Comparison of ENCODE assay signal across 8 mouse cellular contexts in the genomic region with DNA sequence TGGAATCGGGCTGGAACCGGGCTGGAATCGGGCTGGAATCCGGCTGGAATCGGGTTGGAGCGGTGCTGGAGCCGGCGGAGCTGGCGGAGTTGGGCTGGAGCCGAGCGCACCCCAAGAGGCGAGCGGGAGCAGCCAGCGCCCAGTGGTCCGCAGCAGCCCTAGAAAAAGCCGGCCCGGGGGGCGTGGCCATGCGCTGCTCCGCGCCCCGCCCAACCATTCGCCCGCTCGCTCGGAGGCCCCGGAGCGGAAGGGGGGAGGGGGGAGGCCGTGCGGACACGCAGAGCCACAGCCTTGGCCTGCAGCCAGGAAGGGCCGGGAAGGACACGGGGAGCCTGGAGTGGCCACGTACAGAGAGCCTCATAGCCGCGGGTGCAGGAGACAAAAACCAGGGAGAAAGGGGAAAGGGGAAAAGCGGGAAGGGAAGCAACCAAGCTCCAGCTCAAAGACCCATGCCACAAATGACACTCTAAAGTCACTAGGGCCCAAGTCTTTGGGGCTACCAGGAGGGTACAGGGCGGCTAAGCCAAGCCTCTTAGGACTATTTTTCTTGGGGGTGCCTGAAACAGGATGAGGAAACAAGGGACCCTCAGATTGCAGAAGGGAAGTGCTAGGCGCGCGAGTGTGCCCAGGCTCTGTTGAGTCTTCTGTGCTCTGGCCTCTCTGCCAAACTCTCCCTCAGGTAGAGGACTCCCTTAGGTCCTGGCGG.
DNase-seq lines count a peak whose midpoint lies in the region; ATAC-seq lines count a peak whose summit lies in the region.

No protein-coding gene starts in this region.

- peak overlapping the region; percentile 45 for H3K4me2 ChIP-seq in limb, embryonic 15.5 days
- peak overlapping the region; percentile 49 for H3K4me2 ChIP-seq in midbrain, embryonic 16.5 days (ENCODE audit: low read length)

- peak overlapping the region; percentile 71 for H3K4me3 ChIP-seq in embryonic facial prominence, embryonic 10.5 days
- H3K4me3 ChIP-seq in limb, embryonic 15.5 days = peak overlapping the region; percentile 56
- peak overlapping the region; percentile 41 for H3K4me3 ChIP-seq in midbrain, embryonic 16.5 days (ENCODE audit: low read depth, low read length)

- WGBS in embryonic facial prominence, embryonic 10.5 days = 10% methylated on average over 42 of the region's 42 CpGs
- 19% methylated on average over 42 of the region's 42 CpGs for WGBS in limb, embryonic 15.5 days
- WGBS in midbrain, embryonic 16.5 days = 12% methylated on average over 22 of the region's 42 CpGs

- no peaks in the 10 kb centered on the region for H3K9me3 ChIP-seq in embryonic facial prominence, embryonic 10.5 days
- H3K9me3 ChIP-seq in limb, embryonic 15.5 days = no peaks in the 10 kb centered on the region
- H3K9me3 ChIP-seq in midbrain, embryonic 16.5 days (replicated peaks; ENCODE audit: control insufficient read depth, low read length, poor library complexity, severe bottlenecking) = no peaks in the 10 kb centered on the region

- ATAC-seq in limb, embryonic 15.5 days (ENCODE audit: insufficient number of reproducible peaks, low FRiP score, low TSS enrichment, low read depth) = peak; percentile 81
- peak; percentile 91 for ATAC-seq in midbrain, embryonic 16.5 days

- peaks cover 40% of the 10 kb centered on the region for H3K27me3 ChIP-seq in embryonic facial prominence, embryonic 10.5 days (replicated peaks; ENCODE audit: low read depth, poor library complexity, severe bottlenecking)
- H3K27me3 ChIP-seq in limb, embryonic 15.5 days = peaks cover 3% of the 10 kb centered on the region; the same call in 1 of the 2 replicates
- peaks cover 2% of the 10 kb centered on the region; the same call in 1 of the 2 replicates for H3K27me3 ChIP-seq in midbrain, embryonic 16.5 days (ENCODE audit: control insufficient read depth, insufficient read depth, low read depth, low read length)

- peak overlapping the region; percentile 93 for H3K27ac ChIP-seq in embryonic facial prominence, embryonic 10.5 days (replicated peaks)
- peak overlapping the region; percentile 95 for H3K27ac ChIP-seq in limb, embryonic 15.5 days
- H3K27ac ChIP-seq in midbrain, embryonic 16.5 days (ENCODE audit: low read length) = no peak overlapping the region

- peak; percentile 7 to 37 for DNase-seq in left cerebral cortex, adult 18-20 months (ENCODE audit: low spot score in 2 of 2)
- no peak for DNase-seq in left cerebral cortex, adult 11 months (ENCODE audit: low spot score)
- DNase-seq in embryonic facial prominence, embryonic 10.5 days (ENCODE audit: low spot score) = peak; percentile 91
- peak; percentile 99 for DNase-seq in heart, adult 11 months
- DNase-seq in kidney, adult 11 months = peak; percentile 80
- DNase-seq in spleen, postnatal 10 days (ENCODE audit: low spot score in 2 of 2) = peak; percentile 58 to 84

- peaks cover 26% of the 10 kb centered on the region for H3K4me1 ChIP-seq in embryonic facial prominence, embryonic 10.5 days
- peaks cover 11% of the 10 kb centered on the region; the same call in 1 of the 2 replicates for H3K4me1 ChIP-seq in limb, embryonic 15.5 days
- H3K4me1 ChIP-seq in midbrain, embryonic 16.5 days (ENCODE audit: control insufficient read depth, insufficient read depth, low read length) = no peaks in the 10 kb centered on the region

- H3K36me3 ChIP-seq in embryonic facial prominence, embryonic 10.5 days (replicated peaks) = peaks cover 10% of the 10 kb centered on the region
- no peaks in the 10 kb centered on the region for H3K36me3 ChIP-seq in limb, embryonic 15.5 days
- H3K36me3 ChIP-seq in midbrain, embryonic 16.5 days (ENCODE audit: control insufficient read depth, insufficient read depth, low read length) = no peaks in the 10 kb centered on the region

- H3K9ac ChIP-seq in limb, embryonic 15.5 days = peak overlapping the region; percentile 65
- H3K9ac ChIP-seq in midbrain, embryonic 16.5 days (ENCODE audit: low read depth, low read length) = peak overlapping the region; percentile 32
